Mouse (Mus musculus) heart, embryonic 16.5 days (tissue): ENCODE results near the gene Tssk1. TPM values are rescaled to one million over a fixed set of nuclear protein-coding genes. Genes with fewer than 3 reads are reported as not detected.

Source experiments
- ATAC-seq: fragments of 200-750 bp; cut with Nextera tagmentation; replicated peaks from 2 replicates; pipeline ENCODE4 v1.8.0; 2017; ENCODE audit warnings: moderate number of reproducible peaks; ENCODE audit not compliant: insufficient read depth, low FRiP score; ENCODE audit errors: extremely low read depth
- H3K27ac ChIP-seq: fragments of 300-500 bp; sonication (generic); 2 replicates; pipeline ENCODE4 v1.5.1; 2014; ENCODE audit warnings: mild to moderate bottlenecking, low read length, control low read depth, moderate library complexity
- H3K27me3 ChIP-seq: fragments of 300-500 bp; sonication (generic); 2 replicates; pipeline ENCODE4 v1.6.1; 2014; ENCODE audit warnings: low read length, mixed read lengths; ENCODE audit not compliant: control insufficient read depth, insufficient read depth
- H3K36me3 ChIP-seq: fragments of 300-500 bp; sonication (generic); 2 replicates; pipeline ENCODE4 v1.6.1; 2014; ENCODE audit not compliant: control insufficient read depth, insufficient read depth
- H3K4me1 ChIP-seq: fragments of 300-500 bp; sonication (generic); 2 replicates; pipeline ENCODE4 v1.6.1; 2014; ENCODE audit warnings: low read length, mixed read lengths; ENCODE audit not compliant: control insufficient read depth, insufficient read depth
- H3K4me2 ChIP-seq: fragments of 300-500 bp; sonication (generic); 2 replicates; pipeline ENCODE4 v1.6.1; 2014; ENCODE audit warnings: low read depth, mild to moderate bottlenecking, control low read depth, low read length
- H3K4me3 ChIP-seq: fragments of 300-500 bp; sonication (generic); 2 replicates; pipeline ENCODE4 v1.5.1; 2014; ENCODE audit warnings: mild to moderate bottlenecking, control low read depth, low read length
- H3K9ac ChIP-seq: fragments of 300-500 bp; sonication (generic); 2 replicates; pipeline ENCODE4 v1.6.1; 2014; ENCODE audit warnings: low read length, control low read depth
- H3K9me3 ChIP-seq: fragments of 300-500 bp; sonication (generic); replicated peaks from 2 replicates; pipeline ENCODE4 v1.6.1; 2016; ENCODE audit warnings: low read length; ENCODE audit not compliant: control insufficient read depth
- WGBS: fragments of 180-500 bp; shearing (Covaris S2); extraction: QIAGEN DNeasy Blood & Tissue Kit; methylation state at CpG from one replicate; pipeline ENCODE4 v1.1.7; 2014; 5-methylcytosine and 5-hydroxymethylcytosine counted together
- polyA plus RNA-seq: library from polyadenylated mRNA; unstranded; fragments of >200 nt; fragmentation: Nextera tagmentation; extraction: Ambion mirVana; gene quantifications from 2 replicates; pipeline ENCODE4 v1.2.1, GENCODE M21; 2015

Gene Tssk1
- polyA plus RNA-seq, 1 experiment from 2014 or later, result 0.05 TPM

DNA sequence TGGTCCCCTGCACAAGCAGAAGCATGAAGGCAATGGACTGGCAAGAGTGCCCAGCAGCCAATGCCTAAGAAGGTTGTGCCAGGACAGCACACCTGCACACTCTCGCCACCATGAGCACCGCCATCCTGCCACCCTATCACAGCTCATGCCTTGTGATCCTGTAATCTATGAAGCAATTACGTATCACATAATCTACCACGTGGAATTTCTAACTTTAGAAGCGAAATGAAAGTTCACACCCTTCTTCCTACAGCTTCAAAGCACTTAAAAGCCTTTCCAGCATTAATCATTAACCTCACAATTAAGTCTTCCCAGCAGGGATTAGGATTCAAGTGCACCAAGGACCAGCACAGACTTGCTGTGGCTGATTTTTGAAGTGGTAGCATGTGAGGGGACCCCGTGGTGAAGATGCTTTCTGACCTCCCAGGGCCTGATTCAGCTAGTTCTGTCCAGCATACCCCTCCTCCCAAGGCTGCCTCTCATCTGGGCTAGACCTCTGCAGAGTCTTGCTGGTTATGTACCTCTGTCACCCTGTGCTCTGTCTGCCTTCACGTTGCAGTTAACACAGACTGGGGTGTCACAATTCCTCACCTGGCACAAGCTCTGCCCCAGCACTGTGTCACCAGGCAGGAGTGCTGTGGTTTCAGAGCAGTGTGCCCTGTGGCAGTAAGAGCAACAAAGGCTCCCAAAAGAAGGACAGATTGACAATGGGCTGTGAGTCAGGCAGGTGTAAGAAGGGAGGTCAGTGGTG, 51.2 kb downstream of the Tssk1 start:
- Histone ChIP-seq H3K27ac (no peak overlapping the region), H3K4me1 (no peaks in the 10 kb centered on the region), H3K9me3 (no peaks in the 10 kb centered on the region), H3K4me3 (no peak overlapping the region), H3K4me2 (no peak overlapping the region), H3K36me3 (no peaks in the 10 kb centered on the region), H3K9ac (no peak overlapping the region), H3K27me3 (no peaks in the 10 kb centered on the region)
- 49% methylated on average over 7 of the region's 7 CpGs for WGBS
- ATAC-seq, result no peak

Other genes with a start within 250 kb of the Tssk1 start
- gene Ccdc74a, start 247.8 kb upstream of the Tssk1 start, polyA plus RNA-seq, result 3.4 and 4.3 TPM in 2 replicates
- 32.3 and 35.9 TPM in 2 replicates for gene Med15, start 161.3 kb upstream of the Tssk1 start, polyA plus RNA-seq
- gene Klhl22, start 134.6 kb upstream of the Tssk1 start, polyA plus RNA-seq, result 36.4 and 39.6 TPM in 2 replicates
- gene Scarf2, start 96.9 kb upstream of the Tssk1 start, polyA plus RNA-seq, result 4.3 and 5.5 TPM in 2 replicates
- not detected in 2 replicates for gene B830017H08Rik, start 61.1 kb upstream of the Tssk1 start, polyA plus RNA-seq
- 2.0 and 2.6 TPM in 2 replicates for gene Car15, start 55.9 kb upstream of the Tssk1 start, polyA plus RNA-seq
- gene Gm20518, start 2.6 kb upstream of the Tssk1 start, polyA plus RNA-seq, result 0.14 and 0.32 TPM in 2 replicates
- 46.9 and 55.2 TPM in 2 replicates for gene Dgcr2, start 4.3 kb downstream of the Tssk1 start, polyA plus RNA-seq
- gene Tssk2, start 4.4 kb downstream of the Tssk1 start, polyA plus RNA-seq, result not detected in 2 replicates
- 31.6 and 32.7 TPM in 2 replicates for gene Ess2, start 17.1 kb downstream of the Tssk1 start, polyA plus RNA-seq
- not detected in 2 replicates for gene Gsc2, start 20.8 kb downstream of the Tssk1 start, polyA plus RNA-seq
- 27.2 and 27.9 TPM in 2 replicates for gene Slc25a1, start 34.0 kb downstream of the Tssk1 start, polyA plus RNA-seq
- gene Vpreb2, start 86.2 kb downstream of the Tssk1 start, polyA plus RNA-seq, result not detected in 2 replicates
- 67.4 and 67.8 TPM in 2 replicates for gene Dgcr6, start 158.6 kb downstream of the Tssk1 start, polyA plus RNA-seq
- 7.2 and 7.3 TPM in 2 replicates for gene Prodh, start 196.0 kb downstream of the Tssk1 start, polyA plus RNA-seq
- 0.16 and 0.85 TPM in 2 replicates for gene Rtn4r, start 233.4 kb downstream of the Tssk1 start, polyA plus RNA-seq